Mouse (Mus musculus): Measurements from ENCODE around the gene Zc3h12c. TPM values are rescaled to one million over a fixed set of nuclear protein-coding genes. Genes with fewer than 3 reads are reported as not detected.
A peak's percentile ranks its signal among the peaks of the same experiment; 100 is the strongest.

Gene Zc3h12c
- 1.5 and 2.6 TPM in 2 replicates for total RNA-seq (2014; fragmentation: Nextera tagmentation)
- 2.2 and 3.5 TPM in 2 replicates for total RNA-seq (2017)

DNA sequence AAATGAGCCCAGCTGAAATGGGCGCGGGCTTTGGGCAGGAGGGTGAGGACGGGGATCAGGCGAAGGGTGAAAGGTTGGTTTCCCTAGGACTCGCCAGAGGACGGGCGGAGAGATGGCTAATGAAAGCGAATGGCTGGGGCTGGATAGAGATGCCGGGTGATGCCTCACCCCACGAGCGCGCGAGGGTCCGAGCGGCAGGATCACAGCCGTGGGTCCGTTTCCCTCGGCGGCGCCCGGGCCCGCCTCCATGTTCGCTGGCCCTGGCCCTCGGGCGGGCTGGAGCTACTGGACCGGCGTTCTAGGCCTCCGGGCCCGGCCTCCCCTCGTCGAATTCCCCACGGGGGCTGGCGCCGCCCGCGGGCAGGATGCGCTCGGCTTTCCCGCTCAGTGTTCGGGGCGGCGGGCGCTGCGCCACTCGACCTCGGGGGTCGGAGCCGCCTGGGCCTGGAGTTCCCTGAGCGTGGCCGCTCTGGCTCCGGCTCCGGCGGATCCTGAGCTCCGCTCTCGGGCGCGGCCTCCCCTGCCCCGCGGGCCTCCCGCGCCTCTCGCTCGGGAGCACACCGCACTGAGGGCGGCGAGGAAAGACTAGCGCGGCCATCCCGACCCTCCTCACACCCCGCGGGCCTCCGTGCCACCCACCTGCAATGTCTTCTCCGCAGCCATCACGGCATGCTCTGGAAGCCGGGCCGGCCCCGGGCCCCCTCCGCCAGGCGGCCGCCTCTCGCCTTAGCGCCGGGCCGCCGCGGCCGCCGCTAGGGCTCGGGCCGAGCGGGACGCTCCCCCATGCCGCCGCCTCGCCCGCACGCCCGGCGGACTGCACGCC is at the start of gene Zc3h12c:
Gene Zc3h12c, minus strand, starts transcription at position 710 of the 823 bp plus-strand sequence.
- peak; percentile 40 for ATAC-seq (replicated peaks; ENCODE audit: low FRiP score, low TSS enrichment, poor library complexity, severe bottlenecking)

- no peak for ATAC-seq (replicated peaks; ENCODE audit: low FRiP score, low TSS enrichment, poor library complexity, severe bottlenecking)
Measured at GRCm38 (mm10) chr9:52217636-52218035, 49.3 kb upstream of the Zc3h12c start.

DNA sequence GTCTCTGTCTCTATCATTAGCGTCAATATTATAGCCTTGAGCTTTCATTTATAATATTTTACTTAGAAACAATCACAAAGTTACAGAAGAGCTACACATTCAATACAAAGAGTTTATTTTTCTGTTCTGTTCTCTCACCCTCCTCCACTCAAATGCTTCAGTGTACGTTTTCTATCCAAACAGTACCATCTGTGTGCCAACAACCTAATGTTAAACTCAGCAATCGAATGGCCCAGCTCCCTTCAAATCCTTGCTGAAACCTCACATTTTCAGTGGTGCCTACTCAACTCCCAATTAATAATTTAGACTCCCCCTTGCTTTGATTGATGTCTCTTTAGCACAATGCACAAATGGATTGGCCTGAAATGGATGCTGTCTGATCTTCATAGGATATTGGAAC is 46.9 kb upstream of the Zc3h12c start:
- no peak for ATAC-seq (replicated peaks; ENCODE audit: low FRiP score, low TSS enrichment, poor library complexity, severe bottlenecking)

DNA sequence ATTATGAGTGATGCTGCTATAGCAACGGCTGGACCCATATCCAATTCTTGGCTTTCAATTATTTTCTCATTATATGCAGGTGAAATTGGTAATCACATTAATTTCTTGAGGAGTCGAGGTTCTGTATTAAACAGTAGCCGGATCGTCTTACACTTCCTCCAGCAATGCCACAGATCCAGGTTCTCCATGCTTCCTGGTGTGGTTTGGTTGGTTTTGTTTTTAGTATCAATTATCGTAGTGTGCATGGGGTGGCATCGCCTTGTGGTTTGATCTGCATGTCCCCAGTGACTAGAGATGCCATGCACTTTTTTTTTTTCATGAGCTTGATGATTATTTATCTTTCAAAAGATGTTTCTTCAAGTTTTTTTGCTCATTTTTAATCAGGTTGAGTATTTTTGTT is 44.0 kb upstream of the Zc3h12c start:
- ATAC-seq (replicated peaks; ENCODE audit: low FRiP score, low TSS enrichment, poor library complexity, severe bottlenecking), result no peak

DNA sequence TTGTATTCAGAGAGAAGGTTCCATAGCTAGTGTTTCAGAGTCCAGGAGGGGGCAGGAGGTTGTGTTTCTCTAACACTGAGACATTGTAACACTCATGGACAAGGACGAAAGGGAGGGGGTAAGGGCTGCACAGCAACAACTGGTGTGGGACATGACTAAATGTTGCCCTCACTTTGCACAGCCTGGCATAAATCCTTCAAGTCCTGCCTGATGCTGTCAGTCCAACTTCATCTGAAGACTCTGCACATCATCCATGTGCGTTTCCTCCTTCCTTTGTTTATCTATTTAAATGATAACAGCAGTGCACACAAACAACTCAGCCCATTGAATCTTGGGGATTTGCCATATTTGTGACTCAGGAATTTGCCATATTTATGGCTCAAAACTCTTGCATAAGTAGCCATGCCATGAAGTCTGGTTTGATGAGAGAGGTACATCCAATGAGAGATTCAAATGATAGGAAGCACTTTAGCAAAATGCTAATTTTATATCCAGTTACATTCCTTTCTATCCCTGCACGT is 40.2 kb upstream of the Zc3h12c start:
- ATAC-seq (replicated peaks; ENCODE audit: low FRiP score, low TSS enrichment, poor library complexity, severe bottlenecking), result no peak

DNA sequence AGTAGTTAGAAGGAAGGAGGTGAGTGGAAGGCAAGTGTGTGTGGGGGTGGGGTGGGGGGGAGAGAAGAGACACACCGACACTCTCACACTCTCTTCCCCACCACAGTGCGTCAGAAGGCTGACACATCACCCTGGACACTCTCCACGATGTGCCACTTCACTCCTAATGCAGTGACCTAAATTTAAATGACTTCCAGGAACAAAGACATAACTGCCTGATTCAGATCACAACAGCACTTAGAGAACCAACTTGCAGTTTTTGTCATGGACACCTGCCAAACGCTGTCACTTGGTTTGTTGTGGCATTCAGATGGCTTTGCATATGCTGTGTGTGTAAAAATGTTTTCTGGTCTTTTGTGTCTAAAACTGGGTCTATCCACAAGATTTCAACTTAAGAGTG is 34.8 kb upstream of the Zc3h12c start:
- no peak for ATAC-seq (replicated peaks; ENCODE audit: low FRiP score, low TSS enrichment, poor library complexity, severe bottlenecking)

DNA sequence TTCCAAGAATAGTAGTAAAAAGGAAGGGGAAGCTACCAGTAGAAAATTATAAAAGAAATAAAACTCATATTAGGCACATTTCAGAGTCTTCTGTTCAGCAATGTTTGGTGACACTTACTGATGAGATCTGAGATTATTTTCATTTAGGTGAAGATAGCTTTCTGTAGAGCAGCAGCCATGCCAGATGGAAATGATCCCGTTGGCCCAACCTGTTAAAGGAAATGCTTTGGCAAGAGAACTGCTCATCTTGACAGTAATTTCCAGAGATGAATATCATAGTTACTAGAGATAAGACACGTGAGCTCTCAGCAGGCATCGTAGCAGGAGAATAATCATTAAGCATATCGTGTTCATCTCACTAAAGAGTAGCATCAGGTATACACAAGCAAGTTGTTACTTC is 31.9 kb upstream of the Zc3h12c start:
- ATAC-seq (replicated peaks; ENCODE audit: low FRiP score, low TSS enrichment, poor library complexity, severe bottlenecking), result no peak

- ATAC-seq (replicated peaks; ENCODE audit: low FRiP score, low TSS enrichment, poor library complexity, severe bottlenecking), result no peak
Measured at GRCm38 (mm10) chr9:52195853-52196252, 27.5 kb upstream of the Zc3h12c start.

DNA sequence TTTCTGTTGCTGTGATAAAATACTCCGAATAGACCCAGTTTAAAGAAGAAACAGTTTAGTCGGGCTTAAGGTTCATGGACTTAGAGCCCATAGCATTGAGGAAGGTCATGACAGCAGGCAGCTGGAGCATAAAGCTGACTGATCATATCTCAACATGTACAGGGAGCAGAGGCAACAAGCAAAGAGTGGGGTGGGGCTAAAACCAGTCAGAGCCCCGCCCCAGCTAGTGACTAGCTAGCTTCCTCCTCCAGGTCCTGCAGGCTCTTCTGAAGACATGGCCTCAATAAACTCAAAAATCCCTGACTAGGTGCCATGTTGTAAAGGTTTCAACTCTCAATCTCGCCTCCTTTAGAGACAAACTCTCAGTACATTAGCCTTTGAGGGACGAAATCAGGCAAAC is 25.5 kb upstream of the Zc3h12c start:
- peak; percentile 96 for ATAC-seq (replicated peaks; ENCODE audit: low FRiP score, low TSS enrichment, poor library complexity, severe bottlenecking)

- no peak for ATAC-seq (replicated peaks; ENCODE audit: low FRiP score, low TSS enrichment, poor library complexity, severe bottlenecking)
Measured at GRCm38 (mm10) chr9:52190907-52191306, 22.5 kb upstream of the Zc3h12c start.

GRCm38 (mm10) chr9:52188106-52188505 is 19.7 kb upstream of the Zc3h12c start:
- no peak for ATAC-seq (replicated peaks; ENCODE audit: low FRiP score, low TSS enrichment, poor library complexity, severe bottlenecking)

DNA sequence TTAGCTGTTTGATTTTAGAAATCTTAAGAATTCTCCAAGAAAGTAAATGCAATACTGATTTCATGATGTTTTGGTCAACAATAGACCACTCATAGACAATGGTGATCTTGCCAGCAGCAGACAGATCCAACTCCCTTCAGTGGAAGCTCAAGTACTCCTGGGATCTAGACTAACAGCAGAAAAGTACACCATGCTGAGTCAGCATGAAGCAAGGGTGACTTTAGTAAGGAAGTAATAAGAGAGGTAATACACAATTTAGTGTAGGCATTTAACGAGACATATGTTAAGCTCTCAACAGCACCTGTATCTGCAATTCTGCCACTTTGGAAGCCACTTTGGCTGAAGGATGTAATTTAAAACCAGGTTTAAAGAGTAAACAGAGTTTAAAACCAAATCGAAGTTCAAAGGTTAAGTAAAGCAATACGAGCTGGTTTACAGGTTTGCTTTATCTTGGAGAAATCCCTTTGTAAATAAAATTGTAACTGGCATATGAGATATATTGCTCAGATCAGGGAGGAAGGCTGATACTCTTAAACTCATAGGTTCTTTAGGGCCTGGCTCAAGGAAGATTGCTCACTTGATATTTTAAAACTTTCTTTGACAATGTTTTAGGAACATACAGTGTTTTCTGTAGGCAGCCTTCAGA is 18.0 kb upstream of the Zc3h12c start:
- no peak for ATAC-seq (replicated peaks; ENCODE audit: low FRiP score, low TSS enrichment, poor library complexity, severe bottlenecking)

- no peak for ATAC-seq (replicated peaks; ENCODE audit: low FRiP score, low TSS enrichment, poor library complexity, severe bottlenecking)
Measured at GRCm38 (mm10) chr9:52181419-52181818, 13.0 kb upstream of the Zc3h12c start.

- ATAC-seq (replicated peaks; ENCODE audit: low FRiP score, low TSS enrichment, poor library complexity, severe bottlenecking), result no peak
Measured at GRCm38 (mm10) chr9:52180851-52181250, 12.5 kb upstream of the Zc3h12c start.

DNA sequence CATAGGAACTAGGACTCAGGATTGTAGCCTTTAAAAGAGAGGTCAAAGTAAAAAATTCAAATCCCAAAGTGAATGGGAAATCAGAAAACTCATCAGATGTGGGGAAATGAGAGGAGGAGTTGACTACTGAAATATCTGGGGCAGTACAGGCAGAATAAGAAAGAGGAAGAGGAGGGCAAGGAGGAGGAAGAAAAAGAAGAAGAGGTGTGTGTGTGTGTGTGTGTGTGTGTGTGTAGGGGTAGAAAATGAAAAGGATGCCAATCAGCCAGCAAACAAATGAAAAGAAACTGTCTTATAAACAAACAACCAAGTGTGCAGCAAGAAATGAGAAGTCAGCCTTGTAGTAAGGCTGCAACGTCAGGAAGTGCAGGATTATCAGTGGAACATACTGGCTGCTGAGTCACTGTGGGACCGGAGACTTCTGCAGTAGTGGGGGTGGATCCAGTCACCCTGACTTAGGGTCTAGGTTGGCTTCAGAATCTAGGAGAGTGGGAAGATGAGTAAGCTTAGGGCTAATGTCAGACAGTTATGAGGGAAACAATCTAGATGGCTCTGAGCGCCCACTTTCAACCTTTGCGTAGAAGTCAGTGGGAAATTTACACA is 7.0 kb upstream of the Zc3h12c start:
- peak; percentile 70 for ATAC-seq (replicated peaks; ENCODE audit: low FRiP score, low TSS enrichment, poor library complexity, severe bottlenecking)

DNA sequence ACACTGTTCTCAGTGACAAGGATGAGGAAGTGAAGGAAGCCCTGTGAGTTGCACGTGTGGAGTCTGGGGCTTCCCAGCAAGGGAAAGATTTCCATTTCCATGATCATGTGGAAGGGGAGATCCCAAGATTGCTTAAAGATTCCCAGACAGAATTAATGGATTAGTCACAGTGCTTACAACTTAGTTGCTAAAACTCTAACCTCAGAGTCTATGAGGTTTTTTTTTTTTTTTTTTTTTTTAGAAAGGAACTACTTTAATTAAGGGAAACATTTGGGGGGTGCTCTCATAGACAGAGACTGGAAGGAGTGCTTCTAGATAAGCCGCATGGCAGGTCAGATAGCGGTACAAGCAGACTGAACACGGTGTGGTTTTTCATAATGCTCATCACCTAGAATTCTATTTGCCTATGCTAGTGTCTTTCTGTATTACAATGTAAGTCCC is 6.3 kb upstream of the Zc3h12c start:
- peak; percentile 79 for ATAC-seq (replicated peaks; ENCODE audit: low FRiP score, low TSS enrichment, poor library complexity, severe bottlenecking)

DNA sequence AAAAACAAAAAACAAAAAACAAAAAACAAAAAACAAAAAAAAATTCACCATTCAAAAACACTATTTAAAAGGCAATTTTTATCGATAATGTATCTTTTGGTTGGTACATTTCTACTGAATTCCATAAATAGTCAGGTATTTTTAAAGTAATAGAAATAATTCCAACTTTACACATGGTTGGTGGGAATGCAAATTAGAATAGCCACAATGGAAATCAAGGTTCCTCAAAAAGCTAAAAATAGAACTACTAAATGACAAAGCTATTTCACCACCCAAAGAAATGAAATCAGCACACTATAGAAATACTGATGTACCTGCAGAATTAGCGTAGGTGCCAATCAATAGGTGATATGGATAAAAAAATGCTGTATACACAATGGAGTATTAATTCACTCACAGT is 5.6 kb upstream of the Zc3h12c start:
- no peak for ATAC-seq (replicated peaks; ENCODE audit: low FRiP score, low TSS enrichment, poor library complexity, severe bottlenecking)

DNA sequence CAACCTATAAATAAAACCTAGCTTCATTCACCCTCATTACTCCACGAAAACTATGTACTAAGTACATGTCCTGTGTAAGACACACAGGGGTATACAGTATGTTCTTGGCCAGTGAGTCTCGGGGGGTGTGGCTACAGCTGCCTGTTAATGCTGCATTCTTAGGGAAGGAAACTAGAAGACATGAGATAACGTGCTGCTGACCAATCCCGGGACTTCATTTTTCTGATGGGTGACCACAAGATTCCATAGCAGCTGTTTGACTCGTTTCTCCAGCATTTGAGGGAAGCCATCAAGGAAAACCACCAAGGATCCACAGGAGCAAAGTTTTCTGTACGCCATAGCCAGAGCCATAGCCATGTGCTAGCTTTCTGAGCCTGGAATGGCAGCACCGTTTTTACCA is 4.2 kb upstream of the Zc3h12c start:
- ATAC-seq (replicated peaks; ENCODE audit: low FRiP score, low TSS enrichment, poor library complexity, severe bottlenecking), result no peak

DNA sequence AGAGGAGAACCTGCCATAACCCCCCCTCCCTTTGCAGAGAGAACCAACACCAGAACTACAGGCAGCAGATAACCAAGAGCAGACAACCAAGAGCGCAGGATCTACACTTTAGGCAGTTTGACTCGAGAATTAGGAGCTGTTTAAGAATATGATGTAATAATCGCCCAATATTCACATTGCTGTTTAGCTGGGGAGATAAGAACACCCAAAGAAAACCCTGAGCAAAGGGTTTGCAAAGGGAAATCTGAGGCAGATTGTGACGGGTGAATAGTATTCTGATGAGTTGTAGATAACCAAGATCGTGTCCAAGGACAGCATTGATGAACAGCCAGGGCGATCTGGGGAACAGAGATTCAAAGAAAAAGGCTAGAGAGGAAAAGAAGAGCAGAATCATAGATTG is 2.3 kb upstream of the Zc3h12c start:
- ATAC-seq (replicated peaks; ENCODE audit: low FRiP score, low TSS enrichment, poor library complexity, severe bottlenecking), result no peak

DNA sequence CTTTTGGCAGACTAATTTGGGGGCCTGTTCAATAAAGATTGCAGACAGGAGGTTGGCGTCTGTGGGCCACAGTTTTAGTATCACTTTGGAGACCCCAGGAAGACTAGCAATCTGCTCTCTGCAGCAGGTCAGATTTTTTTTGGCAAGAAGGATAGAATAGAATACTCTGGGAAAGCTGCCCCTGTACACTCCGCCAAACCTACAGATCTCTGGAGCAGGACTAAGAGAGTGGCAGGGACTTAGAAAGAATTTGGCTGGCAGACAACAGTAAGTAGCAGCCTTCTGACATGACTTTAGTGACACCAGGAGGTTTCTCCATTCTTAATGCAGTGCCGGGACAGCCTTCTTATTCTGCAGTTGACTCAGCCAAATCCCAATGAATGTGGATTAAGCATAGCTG is 1.8 kb upstream of the Zc3h12c start:
- no peak for ATAC-seq (replicated peaks; ENCODE audit: low FRiP score, low TSS enrichment, poor library complexity, severe bottlenecking)
